Mouse (Mus musculus) adrenal gland, adult 8-10 months (tissue): ENCODE measurements around the gene Stum. TPM values are rescaled to one million over a fixed set of nuclear protein-coding genes. Genes with fewer than 3 reads are reported as not detected.

Source experiments
- DNase-seq: peaks from one replicate; pipeline ENCODE4 v3.0.0; 2022
- total RNA-seq, 4 experiments: library from RNA; stranded (reverse); gene quantifications; 2 replicates each; pipeline ENCODE4 v1.2.4; 2022

Stum gene
- total RNA-seq, 4 experiments from 2014 or later, result 0.30 to 0.80 (median 0.60) TPM

DNA sequence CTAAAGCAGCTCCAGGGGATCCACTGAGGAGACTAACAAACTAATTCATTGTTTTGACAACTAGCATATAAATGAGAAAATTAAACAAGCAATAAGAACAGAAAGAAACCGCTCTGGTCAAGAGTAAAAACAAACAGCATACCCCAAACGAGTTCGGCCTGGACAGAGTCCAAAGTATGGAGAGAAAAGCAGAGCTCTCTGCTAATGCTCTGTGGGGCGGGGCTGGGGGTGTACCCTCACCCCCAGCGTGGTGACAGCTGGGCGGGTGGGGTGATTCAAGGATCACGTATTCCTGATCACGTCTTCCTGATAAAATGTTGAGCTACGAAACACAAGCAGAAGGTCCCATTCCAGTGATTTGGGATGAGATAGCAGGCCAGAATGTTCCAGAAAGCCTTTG is 9.5 kb upstream of the Stum start:
- DNase-seq, result no peak

DNA sequence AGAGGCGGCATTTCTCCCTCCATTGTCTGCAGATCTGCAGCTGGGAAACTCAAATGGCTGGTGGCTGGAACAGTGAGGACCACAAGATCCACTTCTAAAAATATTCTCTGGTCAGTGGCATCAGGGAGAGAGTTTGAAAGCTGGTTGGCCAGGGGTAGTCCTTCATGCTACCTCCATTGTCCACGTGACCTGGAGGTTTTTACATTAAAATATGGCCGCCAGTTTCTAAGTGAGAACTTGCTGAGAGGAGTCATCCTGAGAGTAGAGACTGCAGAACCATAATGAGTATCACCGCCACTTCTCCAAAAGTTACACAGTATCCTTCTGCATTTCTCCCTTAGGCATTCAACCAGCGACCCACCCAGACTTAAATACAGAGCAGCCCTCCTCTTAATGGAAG is 2.0 kb upstream of the Stum start:
- no peak for DNase-seq

DNA sequence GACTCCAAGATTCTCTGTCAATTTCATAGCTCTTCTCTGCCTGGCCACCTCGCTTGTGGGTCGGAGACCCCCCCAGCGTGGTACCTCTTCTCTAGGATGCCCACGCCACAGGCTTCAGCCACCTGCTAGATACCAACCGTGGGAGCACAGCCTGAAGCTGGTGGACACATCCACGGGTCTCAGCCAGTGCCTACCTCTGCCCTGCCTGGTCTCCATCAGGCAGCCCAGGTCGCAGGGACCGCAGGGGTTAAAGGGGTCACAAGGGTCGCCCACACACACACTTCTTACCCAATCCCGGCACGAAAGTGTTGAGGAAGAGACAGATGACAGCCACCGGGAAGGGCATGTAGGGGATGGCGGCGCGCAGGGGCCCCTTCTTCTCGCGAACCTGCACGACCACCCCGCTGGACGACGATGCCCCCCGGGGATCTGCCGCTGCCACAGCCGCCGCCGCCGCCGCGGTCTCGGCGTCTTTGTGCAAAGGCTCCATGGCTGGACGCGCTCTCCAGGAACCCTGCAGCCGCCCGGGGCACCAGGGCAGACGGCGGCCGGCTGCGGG is 385 bp downstream of the Stum start:
- no peak for DNase-seq

DNA sequence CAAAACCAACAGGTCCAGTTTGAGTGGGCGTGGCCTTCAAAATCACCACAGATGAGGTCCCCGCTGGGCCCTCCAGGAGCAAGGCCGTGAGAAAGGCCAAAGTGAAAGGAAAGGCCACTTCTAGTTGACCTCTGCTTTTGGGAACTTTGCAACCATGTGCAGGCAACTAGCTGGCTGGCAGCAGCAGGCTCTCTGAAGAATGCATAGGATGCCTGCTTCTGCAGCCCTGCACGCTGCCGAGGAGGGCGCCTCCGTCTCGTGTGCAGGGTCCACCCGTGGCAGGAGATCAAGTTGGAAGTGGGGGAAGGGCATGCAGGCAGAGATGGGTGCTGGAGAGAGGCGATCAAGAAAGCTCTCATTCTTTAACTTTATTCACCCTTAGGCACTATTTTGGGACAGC is 1.3 kb downstream of the Stum start:
- DNase-seq, result no peak

DNA sequence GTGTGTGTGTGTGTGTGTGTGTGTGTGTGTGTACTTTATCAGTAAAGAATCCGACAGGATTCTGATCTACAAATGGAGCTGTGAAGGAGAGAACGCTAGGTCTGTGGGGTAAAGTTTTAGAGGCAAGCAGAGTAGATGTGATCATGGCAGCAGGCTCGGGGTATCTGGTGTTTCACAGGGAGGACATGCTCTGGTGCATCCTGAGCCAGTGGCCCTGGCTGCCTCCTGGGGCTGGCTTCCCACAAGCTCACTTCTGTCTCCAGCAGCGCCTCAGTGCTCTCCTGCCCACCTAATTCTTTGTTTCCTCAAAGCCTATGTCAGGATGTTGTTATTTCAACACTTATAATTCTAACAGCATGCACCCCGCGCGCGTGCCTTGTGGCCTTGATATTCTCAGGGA is 2.0 kb downstream of the Stum start:
- DNase-seq, result no peak

DNA sequence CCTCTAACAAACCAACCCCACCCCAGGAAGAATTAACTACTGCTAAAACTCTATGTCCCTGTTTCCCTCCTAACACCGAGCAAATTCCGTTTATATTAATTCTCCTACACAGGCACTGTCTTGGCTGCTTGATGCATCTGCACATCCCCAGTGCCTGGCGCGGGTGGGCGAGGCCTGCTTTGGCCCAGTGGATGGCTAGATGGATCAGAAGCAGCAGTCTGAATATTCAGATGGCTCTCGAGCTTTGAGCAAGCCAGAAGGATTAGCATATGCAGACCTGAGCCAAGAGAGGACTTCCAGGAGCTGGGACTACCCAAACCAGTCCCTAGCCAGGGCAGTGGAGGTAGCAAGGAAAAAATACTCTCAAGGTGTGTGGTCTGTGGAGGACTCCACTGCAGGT is 3.0 kb downstream of the Stum start:
- DNase-seq, result no peak

DNA sequence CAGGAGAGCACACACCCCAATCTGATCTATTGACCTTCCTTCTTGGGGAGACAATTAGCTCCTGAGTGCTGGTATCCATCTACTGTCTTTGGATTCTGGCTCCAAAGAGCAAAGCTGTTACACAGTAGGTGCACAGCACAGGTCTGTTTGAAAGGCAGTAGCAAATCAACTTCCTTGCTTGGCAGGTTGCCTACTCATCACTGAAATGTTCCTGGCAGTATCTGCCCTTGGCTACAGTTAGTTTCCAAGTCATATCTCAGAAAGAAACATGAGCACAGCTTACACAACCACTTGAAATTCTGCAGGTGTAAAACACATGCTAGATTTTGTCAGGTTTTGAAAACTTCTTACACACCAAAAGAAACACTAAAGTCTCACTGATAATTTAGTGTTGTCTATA is 9.7 kb downstream of the Stum start:
- no peak for DNase-seq

DNA sequence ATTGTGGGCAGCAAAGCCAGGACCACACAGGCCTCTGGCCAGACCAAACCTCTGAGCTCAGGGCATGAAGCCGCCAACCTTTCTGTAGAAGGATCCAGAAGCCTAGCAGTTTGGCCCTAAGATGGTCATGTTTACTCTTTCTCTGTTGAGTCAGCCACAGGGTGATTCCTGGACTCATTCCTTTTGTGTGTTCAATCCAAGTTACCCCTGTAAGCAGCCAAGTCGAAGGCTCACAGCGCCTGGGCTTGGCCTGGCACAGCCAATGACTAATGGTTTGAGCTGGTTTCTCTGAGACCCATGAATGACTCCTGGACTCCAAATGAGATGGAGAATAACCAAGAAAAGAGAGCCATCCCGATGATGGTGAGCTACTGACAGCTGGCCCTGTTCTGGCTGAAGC is 15.3 kb downstream of the Stum start:
- no peak for DNase-seq

DNA sequence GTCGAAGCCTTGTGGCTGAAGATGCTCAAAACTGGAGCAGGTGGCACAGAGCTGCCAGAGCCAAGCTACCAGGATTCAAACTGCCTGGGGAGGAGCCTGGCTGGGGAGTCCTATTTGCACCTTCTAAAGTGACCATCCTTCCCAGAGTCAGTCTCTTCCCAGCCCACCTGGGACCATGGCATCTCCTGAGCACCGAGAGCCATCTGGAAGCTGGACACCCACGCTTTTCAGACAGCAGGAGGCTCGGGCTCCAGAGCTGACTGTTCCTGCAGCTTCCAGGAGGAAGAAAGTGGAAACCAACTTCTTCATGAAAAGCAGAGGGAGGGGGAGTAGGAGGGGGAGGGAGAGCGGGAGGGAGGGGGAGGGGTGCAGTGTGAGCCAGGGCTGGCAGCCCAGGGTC is 17.7 kb downstream of the Stum start:
- DNase-seq, result no peak

DNA sequence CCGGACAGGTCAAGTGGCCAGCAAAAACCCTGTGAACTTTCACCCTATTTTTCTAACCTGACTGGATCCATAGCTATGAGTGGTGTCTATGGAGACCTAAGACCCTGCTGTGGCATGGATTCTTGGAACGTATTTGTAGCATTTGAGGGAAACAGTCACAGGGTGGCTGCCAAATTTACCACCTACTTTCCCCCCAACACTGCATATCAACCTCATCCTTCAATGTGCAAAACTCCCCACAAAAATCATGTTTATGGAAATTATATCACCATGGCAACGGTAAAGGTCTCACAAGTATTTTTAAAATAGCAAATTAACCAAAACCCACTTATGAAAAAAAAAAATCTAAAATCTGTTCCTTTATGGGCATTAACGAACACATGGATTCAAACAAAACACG is 18.9 kb downstream of the Stum start:
- no peak for DNase-seq

DNA sequence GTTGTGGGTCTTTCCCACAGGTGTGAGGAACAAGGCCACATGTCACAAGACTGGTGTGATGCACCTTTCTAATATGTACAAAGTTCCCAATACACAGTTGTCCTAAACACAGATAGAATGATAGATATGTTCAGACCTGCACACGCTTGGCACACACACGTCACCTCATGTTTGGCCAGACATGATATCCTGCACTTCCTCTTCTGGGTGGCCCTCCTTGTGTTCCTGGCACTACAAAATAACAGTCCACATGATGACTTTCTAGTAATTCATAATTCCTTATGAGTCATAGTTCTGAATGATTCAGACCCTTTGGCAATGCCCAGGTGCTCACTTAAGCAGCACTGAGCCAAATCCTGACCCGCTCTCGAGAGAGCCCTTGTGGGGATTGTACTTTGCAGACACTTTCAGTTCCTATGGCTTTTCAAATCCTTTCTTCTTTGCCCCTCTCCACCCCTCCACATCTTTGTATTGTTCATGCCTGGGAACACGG is 20.3 kb downstream of the Stum start:
- DNase-seq, result no peak

DNA sequence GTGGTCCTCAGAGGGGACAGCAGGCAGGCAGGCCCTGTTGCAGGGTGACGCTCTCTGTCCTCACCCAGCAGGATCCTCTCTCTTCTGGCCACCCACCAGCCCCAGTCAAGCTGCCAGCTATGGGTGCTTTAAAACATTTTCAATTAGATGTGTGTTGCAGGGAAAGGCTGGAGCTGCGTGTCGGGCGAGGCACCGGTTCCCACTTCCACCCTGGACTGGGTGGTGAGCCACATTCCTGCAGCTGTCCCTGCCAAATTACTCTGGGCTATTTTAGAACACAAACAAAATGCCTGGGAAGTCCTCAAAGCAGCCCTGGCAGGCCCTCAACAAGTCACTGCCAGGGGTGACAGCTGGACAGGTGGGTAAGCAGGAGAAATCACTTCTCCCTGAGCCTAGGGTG is 20.9 kb downstream of the Stum start:
- DNase-seq, result no peak

DNA sequence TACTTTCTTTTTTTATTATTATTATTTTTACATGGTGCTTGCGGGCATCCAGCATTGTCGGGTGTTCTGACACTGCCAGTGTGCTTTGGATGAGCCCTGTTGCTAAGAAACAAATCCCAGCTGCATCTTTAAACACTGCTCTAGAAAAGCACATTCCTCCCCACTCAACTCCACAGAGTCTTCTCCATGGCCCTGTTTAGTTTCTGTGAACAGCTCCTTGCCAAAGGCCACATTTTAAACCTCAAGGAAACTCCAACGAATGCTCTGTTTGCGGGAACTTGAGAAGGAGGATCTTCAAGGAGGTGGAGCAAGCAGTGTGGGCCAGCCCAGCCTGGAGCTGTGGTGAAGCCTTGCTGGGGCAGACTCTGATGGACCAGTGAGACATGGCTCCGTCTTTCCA is 22.6 kb downstream of the Stum start:
- DNase-seq, result no peak

DNA sequence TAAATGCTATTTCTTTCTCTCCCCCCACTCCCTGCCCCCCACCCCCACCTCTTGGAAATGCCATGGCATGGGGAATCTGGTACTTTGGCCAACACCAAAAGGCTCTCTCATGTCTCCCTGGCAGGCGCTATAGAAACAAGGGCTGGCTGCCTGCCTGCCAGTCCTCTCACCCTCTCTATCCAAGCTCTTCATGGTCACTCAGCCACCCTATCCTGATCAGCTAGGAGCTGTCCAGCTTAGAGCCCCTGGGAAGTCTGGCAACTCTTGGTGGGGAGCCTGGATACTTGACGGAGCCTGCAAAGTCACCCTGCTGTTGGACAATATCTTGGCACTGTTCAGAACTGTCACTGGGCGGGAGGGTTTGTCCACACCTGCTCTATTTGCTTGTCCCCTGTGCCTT is 24.6 kb downstream of the Stum start:
- no peak for DNase-seq

DNA sequence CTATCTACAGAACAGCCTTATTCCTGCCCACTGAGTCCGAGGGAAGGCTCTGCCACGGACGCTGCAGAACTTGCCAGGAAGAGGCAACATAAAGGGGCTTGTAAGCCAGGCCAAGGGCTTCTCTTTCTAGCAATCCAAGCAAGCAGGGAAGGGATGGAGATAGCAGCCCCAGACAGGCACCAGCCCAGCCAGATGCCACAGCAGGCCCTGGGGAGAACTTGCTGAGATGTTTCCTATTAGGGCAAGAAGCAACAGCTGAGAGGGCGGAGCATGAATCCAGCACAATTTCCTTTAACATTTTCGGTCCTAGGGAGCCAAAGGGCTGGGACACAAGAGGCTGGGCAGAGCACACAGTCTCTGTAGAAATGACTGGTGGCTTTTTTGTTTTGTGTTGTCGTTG is 25.0 kb downstream of the Stum start:
- no peak for DNase-seq

DNA sequence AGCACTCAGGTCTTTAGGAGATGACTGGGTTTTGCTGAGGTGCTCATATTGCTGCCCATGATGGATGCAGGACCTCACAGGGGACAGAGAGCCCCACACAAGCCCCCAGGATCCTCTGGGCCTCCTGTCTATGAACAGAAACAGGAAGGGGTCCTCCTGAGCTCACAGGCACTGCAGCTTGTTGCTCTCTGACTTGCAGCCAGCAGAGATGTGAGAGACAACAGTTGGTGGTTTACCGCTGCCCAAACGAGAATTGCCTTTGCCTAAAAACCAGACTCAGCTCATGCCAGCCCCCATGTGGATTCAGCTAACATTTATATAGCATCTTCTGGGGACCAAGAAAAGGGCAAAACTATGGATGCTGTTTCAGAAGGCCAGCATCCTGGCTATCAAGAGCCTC is 33.7 kb downstream of the Stum start:
- no peak for DNase-seq

DNA sequence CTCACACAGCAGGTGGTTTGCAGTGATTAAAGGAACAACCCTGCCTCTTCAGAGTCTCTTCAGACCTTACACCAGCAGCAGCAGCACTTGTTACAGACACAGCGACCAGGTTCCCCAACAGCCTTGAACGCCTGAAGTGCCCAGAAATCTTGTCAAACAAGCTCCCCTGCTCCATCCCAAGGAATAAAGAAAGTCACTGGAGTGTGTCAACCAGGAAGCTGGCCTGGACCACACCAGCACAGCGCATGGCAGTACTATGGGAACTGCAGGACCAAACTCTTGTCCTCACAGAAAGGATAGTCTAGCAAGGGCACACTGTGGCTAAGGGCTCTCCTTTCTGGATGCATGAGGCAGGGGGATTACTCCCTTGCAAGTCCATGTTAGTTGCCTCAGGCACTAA is 38.9 kb downstream of the Stum start:
- DNase-seq, result no peak

DNA sequence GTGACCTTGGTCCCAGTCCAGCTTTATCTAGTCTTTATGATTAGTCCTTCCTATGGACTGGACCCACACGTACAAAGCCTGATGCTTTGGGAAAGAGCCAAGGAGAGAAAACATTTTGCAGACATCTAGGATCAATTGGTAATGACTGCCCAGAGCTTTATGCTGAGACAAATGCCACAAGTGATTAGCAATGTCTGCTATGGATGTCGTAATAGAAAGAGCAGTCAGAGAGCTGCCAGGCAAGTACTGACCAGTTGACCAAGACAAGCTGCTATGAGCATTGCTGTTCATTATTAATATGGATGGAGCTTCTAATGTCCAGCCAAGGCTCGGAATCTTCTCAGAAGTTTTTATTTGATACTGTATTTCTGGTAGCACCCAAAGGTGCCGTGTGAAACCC is 43.8 kb downstream of the Stum start:
- DNase-seq, result no peak

DNA sequence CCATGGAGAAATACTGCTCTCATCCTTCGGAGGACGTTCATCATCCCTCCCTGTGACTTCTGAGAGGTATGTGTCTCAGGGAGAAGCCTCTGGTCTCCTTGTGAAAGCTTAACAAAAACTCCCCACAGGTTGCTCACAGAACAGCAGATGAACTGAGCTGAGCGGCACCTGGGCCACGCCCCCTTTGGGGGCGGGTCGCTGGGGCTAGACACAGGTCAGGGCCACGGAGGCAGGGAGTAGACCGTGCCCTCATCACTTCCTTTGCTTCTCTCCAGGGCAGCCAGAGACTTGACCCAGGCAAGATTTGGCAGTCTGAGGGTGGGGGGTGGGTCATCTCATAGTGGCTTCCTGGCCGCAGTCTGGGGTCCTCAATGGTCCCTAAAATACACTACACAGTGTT is 48.4 kb downstream of the Stum start:
- DNase-seq, result no peak

DNA sequence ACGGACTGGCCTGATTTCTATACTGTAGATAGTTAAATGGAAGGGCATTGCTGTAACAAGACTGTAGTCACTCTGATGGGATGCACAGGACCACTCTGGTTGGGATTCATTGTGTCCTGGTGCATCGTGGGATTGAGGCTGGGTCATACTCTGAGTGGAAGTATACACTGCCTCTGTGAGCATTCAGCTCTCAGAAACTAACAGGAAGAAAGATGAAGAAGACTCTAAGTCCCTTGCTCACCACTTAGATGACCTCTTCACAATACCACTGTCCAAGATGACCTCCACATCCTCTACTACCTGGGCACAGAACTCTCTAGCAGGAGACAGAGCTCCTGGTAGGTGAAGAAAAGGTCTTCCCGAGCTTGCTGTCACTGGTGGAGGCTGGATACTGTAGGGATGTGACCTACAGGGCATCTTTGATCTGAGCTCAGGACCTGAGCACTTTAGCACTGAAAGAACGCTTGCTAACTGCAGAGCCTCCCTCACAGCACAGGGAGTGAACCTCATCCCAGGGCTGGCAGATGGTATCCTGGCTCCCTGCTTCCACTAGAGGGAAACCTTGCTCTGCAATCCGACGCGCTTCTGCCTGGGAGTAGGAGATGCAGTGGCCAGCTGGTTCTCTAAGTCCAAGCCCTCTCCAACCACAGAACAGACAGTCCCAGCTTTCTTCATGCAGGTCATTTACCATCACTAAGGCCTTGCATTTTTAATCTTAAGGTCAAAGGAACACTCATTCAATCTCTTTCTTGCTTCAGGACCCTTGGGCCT is 49.3 kb downstream of the Stum start:
- no peak for DNase-seq

DNA sequence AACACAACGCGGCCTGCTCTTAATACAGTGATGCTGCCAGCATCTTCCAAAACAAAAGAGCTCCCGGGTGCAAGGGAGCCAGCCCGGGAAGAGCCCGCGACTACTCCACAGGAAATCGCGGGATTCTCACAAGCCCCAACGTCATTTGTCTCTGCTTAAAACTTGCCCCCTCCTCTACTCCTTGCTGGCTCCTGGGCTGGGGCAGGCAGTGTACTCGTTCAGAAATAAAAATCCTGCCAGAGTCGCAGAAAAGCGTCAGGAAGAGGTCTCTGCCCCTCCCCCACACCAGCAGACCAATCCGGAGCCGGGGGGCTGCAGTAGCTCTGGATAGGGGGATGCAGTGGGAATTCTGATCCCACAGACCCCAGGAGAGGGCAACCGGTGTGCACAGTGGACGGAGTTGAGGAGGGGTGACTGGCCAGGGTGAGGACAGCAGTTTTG is 50.2 kb downstream of the Stum start:
- DNase-seq, result no peak

DNA sequence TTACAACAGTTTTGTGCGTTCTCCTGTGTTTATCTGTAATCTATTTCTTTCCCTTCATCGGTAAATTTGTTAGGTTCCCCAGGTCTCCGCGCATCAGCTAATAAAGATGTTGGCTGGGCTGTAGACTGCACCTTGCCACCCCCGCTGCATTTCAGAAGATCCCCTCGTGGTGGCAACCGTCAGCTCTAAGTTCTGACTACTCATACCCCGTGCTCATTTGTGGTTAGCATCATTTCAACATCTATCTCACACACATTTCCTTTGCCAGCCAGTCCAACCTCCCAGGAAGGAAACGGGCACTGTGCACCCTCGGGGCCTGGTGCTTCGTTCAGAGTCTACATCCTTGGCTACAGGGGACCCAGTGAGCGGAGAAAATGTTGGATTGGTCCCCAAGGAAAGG is 51.5 kb downstream of the Stum start:
- DNase-seq, result no peak

DNA sequence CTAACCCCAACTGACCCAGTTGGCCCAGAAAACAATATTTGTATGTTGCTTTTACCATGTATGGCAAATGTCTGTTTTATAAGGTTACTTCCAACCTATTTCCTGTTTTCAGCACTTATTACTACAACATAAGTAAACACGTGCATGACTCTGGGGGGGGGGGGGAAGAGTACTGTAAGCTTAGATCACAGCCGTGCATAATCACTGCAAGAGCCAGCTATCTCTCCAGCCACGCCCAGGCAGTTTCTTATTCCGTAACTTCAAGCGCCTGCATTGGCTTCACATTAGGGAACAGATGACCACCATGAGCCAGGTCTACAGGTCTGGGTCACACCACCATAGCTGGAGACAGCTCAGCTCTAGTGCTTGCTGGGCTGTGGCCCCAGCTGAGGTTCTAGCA is 53.5 kb downstream of the Stum start:
- DNase-seq, result no peak

DNA sequence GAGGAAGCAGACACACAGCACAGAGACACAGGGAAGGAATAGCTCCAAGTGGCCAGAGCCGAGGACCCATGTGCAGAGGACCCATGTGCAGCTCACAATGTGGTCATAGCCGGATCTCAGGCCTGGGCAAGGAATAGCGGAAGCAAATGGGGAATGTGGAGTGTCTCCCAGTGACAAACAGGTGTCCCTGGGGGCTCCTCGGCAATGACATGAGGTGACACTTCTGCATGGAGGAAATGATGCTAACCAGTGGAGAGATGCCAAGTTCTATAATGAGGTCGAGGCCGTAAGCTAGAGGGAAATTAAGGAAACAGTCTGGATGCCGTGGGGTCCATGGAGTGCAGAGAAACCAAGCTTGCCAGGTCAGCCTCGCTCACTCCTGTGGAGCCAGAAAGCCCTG is 54.4 kb downstream of the Stum start:
- no peak for DNase-seq
